Mouse (Mus musculus): Measurements from ENCODE around the gene Klhl8.

DNA sequence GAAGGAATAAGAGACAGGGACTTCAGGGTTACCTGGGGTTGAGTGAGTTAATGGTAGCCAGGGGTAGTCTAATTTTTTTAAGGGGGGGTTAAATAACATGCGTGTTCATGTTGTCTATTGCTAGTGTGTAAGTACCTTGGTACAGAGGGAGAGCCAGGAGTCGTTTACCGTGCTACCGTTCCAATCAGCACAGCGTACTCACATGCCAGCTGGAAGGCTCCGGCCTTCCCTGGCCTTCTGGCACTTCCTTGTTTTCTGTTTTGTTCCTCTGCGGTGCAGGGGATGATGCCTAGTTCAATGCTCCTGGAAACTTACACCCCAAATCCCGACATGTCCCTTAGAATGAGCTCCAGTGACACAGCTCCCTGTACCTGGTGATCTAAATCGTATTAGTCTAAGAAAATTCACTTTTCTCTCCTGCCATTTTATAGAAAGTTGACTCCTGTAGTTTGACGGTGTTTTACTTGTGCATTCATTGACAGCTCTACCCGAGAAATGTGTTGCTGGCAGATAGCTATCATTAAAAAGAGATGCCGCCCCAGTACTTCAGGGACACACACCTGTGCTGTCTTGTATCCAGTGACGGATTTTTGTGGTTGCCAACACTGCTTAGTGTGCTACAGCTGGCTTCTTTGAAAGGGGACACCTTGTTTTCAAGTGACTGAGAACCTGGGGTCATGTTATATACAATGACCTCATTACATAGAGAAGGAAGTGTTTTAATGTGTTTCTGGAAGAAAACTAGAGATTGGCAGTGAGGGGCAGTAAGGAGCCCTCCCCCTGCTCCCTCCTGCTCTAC lies 89.4 kb downstream of the Klhl8 start:
- TF ChIP-seq POLR2A (IDR thresholded peaks at IDR 0.05; ENCODE audit: borderline replicate concordance, extremely low read depth, low read depth, low read length): no peak
- TF ChIP-seq CTCF (IDR thresholded peaks at IDR 0.05; ENCODE audit: insufficient read depth, low read length): no peak

Data from lung, adult 2 months (tissue).